Mouse (Mus musculus) R1 (cell line): ENCODE results near the gene Zfp600.
"Not testable (repeated sequence)": the region's sequence is repeated elsewhere in the genome, so short reads cannot be mapped to it uniquely, and the experiment has no call there.

Experiments
- DNase-seq: peaks from one replicate; pipeline ENCODE4 v3.0.0-alpha.2; 2018; ENCODE audit warnings: low read depth, low spot score

The Zfp600 gene

DNA sequence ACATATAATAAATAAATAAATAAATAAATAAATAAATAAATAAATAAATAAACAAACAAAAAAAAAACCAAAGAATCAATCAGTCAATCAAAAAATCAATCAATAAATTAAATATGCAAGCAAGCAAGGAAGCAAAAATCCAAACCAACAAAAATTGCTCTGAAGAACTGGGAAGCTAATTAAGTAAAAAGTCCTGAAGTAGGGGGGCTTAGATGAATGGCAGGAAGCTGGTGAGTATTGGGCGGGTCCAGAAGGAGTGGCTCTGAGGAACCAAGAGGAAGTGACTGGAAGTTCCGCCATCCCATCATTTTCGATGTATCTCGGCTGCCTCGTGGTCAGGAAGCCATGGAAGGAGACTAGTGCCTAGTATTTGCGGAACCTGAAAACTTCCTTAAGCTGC, at the start of gene Zfp600:
Zfp600 (plus strand) TSS at position 301 of the 400 bp plus-strand sequence.
- DNase-seq: not testable (repeated sequence)

DNA sequence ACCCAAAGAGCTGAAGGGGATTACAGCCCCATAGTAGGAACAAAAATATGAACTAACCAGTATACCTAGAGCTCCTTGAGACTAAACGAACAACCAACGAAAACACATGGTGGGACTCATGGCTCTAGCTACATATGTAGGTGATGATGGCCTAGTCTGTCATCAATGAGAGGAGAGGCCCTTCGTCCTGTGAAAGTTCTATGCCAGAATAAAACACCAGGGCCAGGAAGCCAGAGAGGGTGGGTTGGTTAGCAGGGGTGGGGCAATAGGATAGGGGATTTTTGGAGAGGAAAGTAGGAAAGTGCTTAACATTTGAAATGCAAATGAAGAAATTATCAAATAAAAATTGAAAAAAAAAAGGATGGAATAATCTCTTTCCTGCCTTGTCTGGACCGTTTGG, 6.3 kb downstream of the Zfp600 start:
- DNase-seq: not testable (repeated sequence)

DNA sequence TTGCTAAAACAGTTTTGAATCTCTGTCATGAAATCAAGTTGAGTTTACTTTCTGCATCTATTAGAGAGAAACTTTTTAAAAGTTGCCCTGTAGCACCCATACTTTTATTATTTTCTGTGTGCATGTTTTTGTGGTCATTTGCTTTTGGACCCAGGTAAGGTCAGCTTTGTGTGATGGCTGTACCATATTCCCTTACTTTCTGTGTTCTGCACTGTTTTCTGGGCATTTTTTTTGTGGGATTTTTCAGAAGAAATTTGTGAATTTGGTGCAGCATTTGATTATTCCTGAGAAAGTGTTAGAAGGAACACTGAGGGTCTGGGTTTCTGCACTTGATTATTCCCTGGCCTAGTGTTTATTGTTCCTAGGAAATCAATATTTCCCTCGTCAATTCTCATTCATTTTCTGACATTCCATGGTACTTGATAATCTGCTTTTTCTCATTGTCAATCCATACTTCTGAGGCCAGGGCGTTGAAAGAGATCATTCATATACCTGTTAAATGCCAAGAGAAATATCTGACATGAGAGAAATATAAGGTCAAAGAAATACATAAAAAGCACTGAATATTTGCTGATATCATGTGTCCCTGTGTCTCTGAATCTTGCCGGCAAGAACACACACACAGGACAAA, 10.7 kb downstream of the Zfp600 start:
- DNase-seq: peak; percentile 23

DNA sequence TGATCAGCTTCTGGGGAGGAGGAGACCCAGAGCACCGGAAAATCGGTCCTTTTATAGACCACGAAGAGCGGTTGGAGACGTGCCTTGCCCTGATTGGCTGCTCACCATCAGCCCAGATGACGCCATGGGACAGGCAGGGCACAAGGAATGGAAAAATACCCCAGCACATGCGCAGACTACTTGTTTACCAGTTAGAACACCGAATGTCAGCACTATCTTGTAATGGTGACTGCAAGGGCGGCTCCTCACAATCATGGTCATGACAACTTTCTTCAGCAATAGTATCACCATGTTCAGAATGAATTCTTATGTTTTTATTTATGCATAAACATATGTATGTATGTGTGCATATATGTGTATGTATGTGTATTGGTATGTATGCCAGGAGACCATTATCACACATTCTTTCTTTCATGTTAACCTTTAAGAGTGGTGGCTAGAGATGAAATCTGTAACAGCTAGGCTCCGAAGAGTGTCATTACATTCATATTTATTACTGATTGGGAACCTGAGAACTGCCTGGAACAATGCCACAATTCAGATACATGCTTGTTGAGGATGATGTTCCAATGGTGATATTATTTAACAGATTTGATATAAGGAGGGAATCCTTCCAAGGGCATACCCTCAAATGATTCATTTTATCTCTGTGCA, 11.4 kb downstream of the Zfp600 start:
- peak; percentile 89 for DNase-seq

DNA sequence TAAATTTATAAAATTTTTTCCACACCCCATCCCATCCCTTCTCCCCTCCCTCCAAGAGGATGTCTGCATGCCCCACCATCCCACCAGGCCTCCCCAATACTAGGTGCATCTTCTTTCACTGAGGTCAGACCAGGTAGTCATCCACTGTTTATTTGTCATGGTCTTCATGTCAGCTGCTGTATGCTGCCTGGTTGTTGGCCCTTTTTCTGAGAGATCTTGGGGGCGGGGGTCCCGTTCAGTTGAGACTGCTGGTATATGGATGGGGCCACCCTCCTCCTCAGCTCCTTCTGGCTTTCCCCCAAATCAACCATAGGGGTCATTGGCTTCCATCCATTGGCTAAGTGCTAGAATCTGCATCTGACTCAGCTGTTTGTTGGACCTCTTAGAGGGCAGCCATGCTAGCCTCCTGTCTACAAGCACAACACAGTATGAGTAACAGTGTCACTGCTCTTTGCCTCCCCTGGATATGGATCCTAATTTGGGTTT, 12.1 kb downstream of the Zfp600 start:
- not testable (repeated sequence) for DNase-seq

DNA sequence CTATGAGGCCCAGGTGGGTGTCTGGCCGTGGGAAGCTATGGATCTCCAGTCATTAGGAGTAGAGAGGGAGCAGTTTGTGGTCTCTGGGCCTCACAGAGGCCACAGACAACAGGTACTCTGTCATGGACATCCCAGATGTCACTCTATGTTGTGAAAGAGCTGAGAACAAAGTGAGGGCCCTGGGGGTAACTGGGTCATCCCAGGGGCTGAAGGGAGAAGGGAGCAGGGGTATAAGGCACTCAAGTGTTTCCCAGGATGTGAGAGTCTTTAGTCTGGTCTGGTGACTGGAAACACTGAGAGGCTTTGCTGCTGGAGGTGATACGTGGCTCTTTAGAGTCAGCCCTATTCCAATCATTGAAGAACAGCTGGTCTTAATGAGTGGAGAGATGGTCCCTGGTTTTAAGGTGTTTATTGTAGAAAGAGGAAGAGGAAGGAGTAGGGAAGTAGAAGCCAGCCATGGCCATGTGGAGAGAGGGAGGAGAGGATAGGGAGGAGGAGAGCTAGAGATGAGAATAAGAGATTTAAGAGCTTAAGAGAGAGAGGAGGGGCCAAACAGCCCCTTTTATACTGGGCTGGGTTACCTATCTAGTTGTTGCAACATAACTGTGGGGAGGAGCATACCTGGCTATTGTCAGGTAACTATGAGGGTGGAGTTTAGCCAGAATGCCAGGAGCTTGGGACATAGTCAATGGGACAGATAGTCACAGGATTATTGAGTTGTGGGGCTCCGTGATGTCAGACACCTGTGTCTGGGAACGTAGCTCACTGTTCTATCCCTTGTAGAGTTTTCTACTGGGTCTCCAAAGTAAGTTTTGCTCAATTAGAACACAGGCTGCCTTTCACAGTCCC, 17.0 kb downstream of the Zfp600 start:
- DNase-seq: peak; percentile 58

DNA sequence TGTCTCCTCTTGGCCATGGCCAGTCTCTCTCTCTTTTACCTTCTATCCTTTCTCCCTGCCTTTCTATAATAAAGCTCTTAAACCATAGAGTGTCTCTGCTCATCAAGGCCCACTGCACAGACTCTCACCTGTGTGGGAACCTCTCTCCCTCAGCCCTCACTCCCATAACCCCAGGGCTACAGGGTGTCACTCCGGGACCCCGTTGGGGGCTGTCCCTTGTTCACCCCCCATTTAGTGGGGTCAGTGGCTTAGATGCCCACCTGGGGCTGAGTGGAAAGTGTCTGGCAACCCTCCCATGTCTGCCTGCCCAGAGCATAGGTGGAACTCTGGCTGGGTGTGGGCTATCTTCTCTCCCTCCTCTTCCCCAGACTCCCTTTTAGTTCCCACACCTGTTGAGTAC, 47.7 kb downstream of the Zfp600 start:
- not testable (repeated sequence) for DNase-seq

DNA sequence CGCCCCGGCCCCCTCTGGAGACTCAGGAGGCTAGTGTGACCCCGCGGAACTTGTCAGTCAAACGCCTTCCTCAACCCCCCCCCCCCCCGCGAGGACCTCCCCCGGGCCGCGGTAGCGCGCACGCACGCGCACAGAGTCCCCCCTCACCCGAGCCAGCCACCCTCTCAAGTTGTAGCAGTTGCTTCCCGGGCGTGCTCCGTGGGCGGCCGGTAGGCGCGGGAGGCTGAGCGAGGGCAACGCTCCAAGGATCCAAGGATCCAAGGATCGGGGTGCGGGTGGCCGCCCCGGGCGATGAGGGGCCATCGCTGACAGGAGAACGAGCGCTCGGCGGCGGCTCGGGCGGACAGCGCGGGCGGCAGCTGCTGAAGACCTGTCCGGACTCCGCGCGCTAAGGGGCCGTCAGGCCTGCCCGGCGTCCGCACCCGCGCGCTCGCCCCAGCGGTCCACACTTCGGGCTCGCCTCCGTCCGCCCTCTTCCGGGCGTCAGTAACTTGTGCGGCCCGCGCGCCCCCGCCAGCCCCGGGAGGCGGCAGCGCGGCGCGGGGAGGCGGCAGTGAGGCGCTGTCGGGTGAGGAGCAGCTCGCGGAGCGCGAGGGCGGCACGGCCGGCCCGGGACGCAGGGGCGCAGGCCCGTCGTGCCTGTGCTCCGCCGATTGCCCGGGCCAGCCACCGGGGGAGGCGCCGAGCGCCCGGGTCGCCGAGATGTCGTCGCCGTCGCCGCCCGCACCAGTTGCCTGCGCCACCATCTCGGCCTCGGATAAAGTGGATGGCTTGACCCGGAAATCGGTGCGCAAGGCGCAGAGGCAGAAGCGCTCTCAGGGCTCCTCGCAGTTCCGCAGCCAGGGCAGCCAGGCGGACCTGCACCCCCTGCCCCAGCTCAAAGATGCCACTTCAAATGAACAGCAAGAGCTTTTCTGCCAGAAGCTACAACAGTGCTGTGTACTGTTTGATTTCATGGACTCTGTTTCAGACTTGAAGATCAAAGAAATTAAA, 82.9 kb downstream of the Zfp600 start:
- DNase-seq: not testable (repeated sequence)

DNA sequence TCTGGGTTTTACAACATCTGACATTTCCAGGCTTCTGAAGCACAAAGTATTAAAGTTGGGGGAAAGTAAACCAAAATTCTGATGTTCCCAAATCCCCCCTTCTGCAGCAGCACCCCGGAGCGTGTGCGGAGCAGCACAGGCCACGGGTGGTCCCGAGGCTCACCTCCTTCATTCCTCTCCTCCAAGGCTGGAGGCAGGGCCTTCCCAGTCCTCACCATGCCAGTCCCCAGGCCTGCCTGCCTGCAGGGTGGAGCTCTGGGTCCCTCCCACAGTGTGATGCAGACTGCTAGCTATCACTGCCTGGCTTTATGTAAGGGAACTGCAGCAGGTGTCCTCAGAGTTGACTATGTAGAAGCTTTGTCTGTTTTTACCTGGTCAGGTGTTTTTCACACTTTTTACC, 85.5 kb downstream of the Zfp600 start:
- DNase-seq: not testable (repeated sequence)
